Mouse (Mus musculus): Measurements from ENCODE around the gene Zfp423. TPM values are rescaled to one million over a fixed set of nuclear protein-coding genes. Genes with fewer than 3 reads are reported as not detected.

Zfp423 gene
- polyA plus RNA-seq, 1 experiment: not detected

- Histone ChIP-seq H3K4me3 (replicated peaks) (no peak overlapping the region), H3K9me3 (ENCODE audit: control insufficient read depth, low read length) (no peaks in the 10 kb centered on the region), H3K36me3 (ENCODE audit: control insufficient read depth) (no peaks in the 10 kb centered on the region), H3K4me1 (ENCODE audit: control insufficient read depth) (no peaks in the 10 kb centered on the region), H3K27me3 (ENCODE audit: control insufficient read depth) (no peaks in the 10 kb centered on the region)
- TF ChIP-seq TAL1 (IDR thresholded peaks at IDR 0.05; ENCODE audit: low read length): no peak
- no peak for TF ChIP-seq GATA1 (IDR thresholded peaks at IDR 0.05; ENCODE audit: low read length)
These were observed 318.5 kb downstream of the Zfp423 start for GRCm38 (mm10) chr8:87640930-87641329.

GRCm38 (mm10) chr8:87636226-87636742 is 323.1 kb downstream of the Zfp423 start:
- Histone ChIP-seq H3K9me3 (ENCODE audit: control insufficient read depth, low read length) (no peaks in the 10 kb centered on the region), H3K4me1 (ENCODE audit: control insufficient read depth) (no peaks in the 10 kb centered on the region), H3K4me3 (replicated peaks) (no peak overlapping the region), H3K27me3 (ENCODE audit: control insufficient read depth) (no peaks in the 10 kb centered on the region), H3K36me3 (ENCODE audit: control insufficient read depth) (no peaks in the 10 kb centered on the region)
- no peak for TF ChIP-seq GATA1 (IDR thresholded peaks at IDR 0.05; ENCODE audit: low read length)
- no peak for TF ChIP-seq TAL1 (IDR thresholded peaks at IDR 0.05; ENCODE audit: low read length)

- H3K4me1 ChIP-seq (ENCODE audit: control insufficient read depth): no peaks in the 10 kb centered on the region
- no peaks in the 10 kb centered on the region for H3K9me3 ChIP-seq (ENCODE audit: control insufficient read depth, low read length)
- H3K36me3 ChIP-seq (ENCODE audit: control insufficient read depth): no peaks in the 10 kb centered on the region
- TF ChIP-seq GATA1 (IDR thresholded peaks at IDR 0.05; ENCODE audit: low read length) (no peak), TAL1 (IDR thresholded peaks at IDR 0.05; ENCODE audit: low read length) (no peak)
- H3K27me3 ChIP-seq (ENCODE audit: control insufficient read depth): no peaks in the 10 kb centered on the region
- no peak overlapping the region for H3K4me3 ChIP-seq (replicated peaks)
These were observed 327.6 kb downstream of the Zfp423 start for GRCm38 (mm10) chr8:87631776-87632175.

GRCm38 (mm10) chr8:87629656-87630055 is 329.7 kb downstream of the Zfp423 start:
- no peaks in the 10 kb centered on the region for H3K36me3 ChIP-seq (ENCODE audit: control insufficient read depth)
- no peaks in the 10 kb centered on the region for H3K9me3 ChIP-seq (ENCODE audit: control insufficient read depth, low read length)
- no peaks in the 10 kb centered on the region for H3K4me1 ChIP-seq (ENCODE audit: control insufficient read depth)
- H3K27me3 ChIP-seq (ENCODE audit: control insufficient read depth): no peaks in the 10 kb centered on the region
- no peak overlapping the region for H3K4me3 ChIP-seq (replicated peaks)
- TF ChIP-seq TAL1 (IDR thresholded peaks at IDR 0.05; ENCODE audit: low read length) (no peak), GATA1 (IDR thresholded peaks at IDR 0.05; ENCODE audit: low read length) (no peak)

- Histone ChIP-seq H3K4me1 (ENCODE audit: control insufficient read depth) (no peaks in the 10 kb centered on the region), H3K9me3 (ENCODE audit: control insufficient read depth, low read length) (peaks cover 3% of the 10 kb centered on the region; the same call in 1 of the 2 replicates), H3K27me3 (ENCODE audit: control insufficient read depth) (no peaks in the 10 kb centered on the region), H3K4me3 (replicated peaks) (no peak overlapping the region), H3K36me3 (ENCODE audit: control insufficient read depth) (no peaks in the 10 kb centered on the region)
- TF ChIP-seq GATA1 (IDR thresholded peaks at IDR 0.05; ENCODE audit: low read length): no peak
- TF ChIP-seq TAL1 (IDR thresholded peaks at IDR 0.05; ENCODE audit: low read length): no peak
These were observed 338.2 kb downstream of the Zfp423 start for GRCm38 (mm10) chr8:87621181-87621580.

GRCm38 (mm10) chr8:87620225-87620624 is 339.2 kb downstream of the Zfp423 start:
- Histone ChIP-seq H3K27me3 (ENCODE audit: control insufficient read depth) (no peaks in the 10 kb centered on the region), H3K4me1 (ENCODE audit: control insufficient read depth) (no peaks in the 10 kb centered on the region), H3K9me3 (ENCODE audit: control insufficient read depth, low read length) (peaks cover 9% of the 10 kb centered on the region; the same call in 1 of the 2 replicates), H3K4me3 (replicated peaks) (no peak overlapping the region), H3K36me3 (ENCODE audit: control insufficient read depth) (no peaks in the 10 kb centered on the region)
- TF ChIP-seq GATA1 (IDR thresholded peaks at IDR 0.05; ENCODE audit: low read length) (no peak), TAL1 (IDR thresholded peaks at IDR 0.05; ENCODE audit: low read length) (no peak)

- Histone ChIP-seq H3K4me3 (replicated peaks) (no peak overlapping the region), H3K36me3 (ENCODE audit: control insufficient read depth) (no peaks in the 10 kb centered on the region), H3K9me3 (ENCODE audit: control insufficient read depth, low read length) (peaks cover 15% of the 10 kb centered on the region; the same call in 1 of the 2 replicates), H3K27me3 (ENCODE audit: control insufficient read depth) (no peaks in the 10 kb centered on the region), H3K4me1 (ENCODE audit: control insufficient read depth) (no peaks in the 10 kb centered on the region)
- TF ChIP-seq TAL1 (IDR thresholded peaks at IDR 0.05; ENCODE audit: low read length) (no peak), GATA1 (IDR thresholded peaks at IDR 0.05; ENCODE audit: low read length) (no peak)
These were observed 339.9 kb downstream of the Zfp423 start for GRCm38 (mm10) chr8:87619529-87619928.

- Histone ChIP-seq H3K27me3 (ENCODE audit: control insufficient read depth) (no peaks in the 10 kb centered on the region), H3K9me3 (ENCODE audit: control insufficient read depth, low read length) (peaks cover 16% of the 10 kb centered on the region; the same call in 1 of the 2 replicates), H3K4me3 (replicated peaks) (no peak overlapping the region), H3K4me1 (ENCODE audit: control insufficient read depth) (no peaks in the 10 kb centered on the region), H3K36me3 (ENCODE audit: control insufficient read depth) (no peaks in the 10 kb centered on the region)
- TF ChIP-seq GATA1 (IDR thresholded peaks at IDR 0.05; ENCODE audit: low read length): no peak
- no peak for TF ChIP-seq TAL1 (IDR thresholded peaks at IDR 0.05; ENCODE audit: low read length)
These were observed 340.3 kb downstream of the Zfp423 start for GRCm38 (mm10) chr8:87619118-87619517.

GRCm38 (mm10) chr8:87613701-87614100 is 345.7 kb downstream of the Zfp423 start:
- Histone ChIP-seq H3K4me1 (ENCODE audit: control insufficient read depth) (no peaks in the 10 kb centered on the region), H3K36me3 (ENCODE audit: control insufficient read depth) (no peaks in the 10 kb centered on the region), H3K9me3 (ENCODE audit: control insufficient read depth, low read length) (peaks cover 16% of the 10 kb centered on the region; the same call in 1 of the 2 replicates), H3K27me3 (ENCODE audit: control insufficient read depth) (no peaks in the 10 kb centered on the region), H3K4me3 (replicated peaks) (no peak overlapping the region)
- TF ChIP-seq TAL1 (IDR thresholded peaks at IDR 0.05; ENCODE audit: low read length) (no peak), GATA1 (IDR thresholded peaks at IDR 0.05; ENCODE audit: low read length) (no peak)

Other genes with a start within 250 kb of the Zfp423 start
- gene Cnep1r1, start 159.2 kb upstream of the Zfp423 start, polyA plus RNA-seq (2012): 0.82 and 0.98 TPM in 2 replicates
- gene Heatr3, start 178.3 kb upstream of the Zfp423 start, polyA plus RNA-seq (2012): 0.11 and 0.15 TPM in 2 replicates
- 0.27 and 0.56 TPM in 2 replicates for gene Tent4b, start 239.6 kb upstream of the Zfp423 start, polyA plus RNA-seq (2012)